Mouse (Mus musculus) forebrain, embryonic 12.5 days (tissue): ENCODE results near the gene Mospd3. TPM values are rescaled to one million over a fixed set of nuclear protein-coding genes. Genes with fewer than 3 reads are reported as not detected.
"Not testable (repeated sequence)": the region's sequence is repeated elsewhere in the genome, so short reads cannot be mapped to it uniquely, and the experiment has no call there.

ENCODE experiments used
- ATAC-seq: fragments of 200-750 bp; cut with Nextera tagmentation; 2 replicates; pipeline ENCODE4 v1.8.0; 2017; ENCODE audit warnings: moderate TSS enrichment; ENCODE audit not compliant: low FRiP score
- H3K27ac ChIP-seq: fragments of 300-500 bp; sonication (generic); 2 replicates; pipeline ENCODE4 v1.5.1; 2016; ENCODE audit warnings: mild to moderate bottlenecking
- H3K27me3 ChIP-seq: fragments of 300-500 bp; sonication (generic); 2 replicates; pipeline ENCODE4 v1.6.1; 2016; ENCODE audit warnings: mild to moderate bottlenecking
- H3K36me3 ChIP-seq: fragments of 300-500 bp; sonication (generic); replicated peaks from 2 replicates; pipeline ENCODE4 v1.6.1; 2016; ENCODE audit warnings: mild to moderate bottlenecking
- H3K4me1 ChIP-seq: fragments of 300-500 bp; sonication (generic); 2 replicates; pipeline ENCODE4 v1.6.1; 2016
- H3K4me2 ChIP-seq: fragments of 300-500 bp; sonication (generic); 2 replicates; pipeline ENCODE4 v1.6.1; 2016; ENCODE audit warnings: mild to moderate bottlenecking, moderate library complexity
- H3K4me3 ChIP-seq: fragments of 300-500 bp; sonication (generic); replicated peaks from 2 replicates; pipeline ENCODE4 v1.5.1; 2016; ENCODE audit warnings: mild to moderate bottlenecking
- H3K9ac ChIP-seq: fragments of 300-500 bp; sonication (generic); 2 replicates; pipeline ENCODE4 v1.6.1; 2016; ENCODE audit warnings: mild to moderate bottlenecking
- H3K9me3 ChIP-seq: fragments of 300-500 bp; sonication (generic); 2 replicates; pipeline ENCODE4 v1.6.1; 2016
- WGBS: fragments of 180-500 bp; shearing (Covaris S2); methylation state at CpG from one replicate; pipeline ENCODE4 v1.1.7; 2016; 5-methylcytosine and 5-hydroxymethylcytosine counted together
- polyA plus RNA-seq: library from polyadenylated mRNA; unstranded; fragments of >200 nt; fragmentation: Nextera tagmentation; extraction: Ambion mirVana; gene quantifications from 2 replicates; pipeline ENCODE4 v1.2.1, GENCODE M21; 2016

Gene Mospd3
- polyA plus RNA-seq, 1 experiment from 2014 or later: 29.0 TPM

GRCm38 (mm10) chr5:137631591-137631990 lies 30.7 kb upstream of the Mospd3 start:
- H3K4me1 ChIP-seq: peaks cover 48% of the 10 kb centered on the region
- H3K36me3 ChIP-seq: peaks cover 35% of the 10 kb centered on the region
- ATAC-seq: no peak
- H3K9me3 ChIP-seq: no peaks in the 10 kb centered on the region
- no peak overlapping the region for H3K9ac ChIP-seq
- no peak overlapping the region for H3K27ac ChIP-seq
- H3K4me3 ChIP-seq: no peak overlapping the region; the same call in 1 of the 2 replicates
- 80% methylated on average over 4 of the region's 4 CpGs for WGBS
- H3K27me3 ChIP-seq: no peaks in the 10 kb centered on the region
- 0 out of 2 replicates have a peak overlapping the region, but pooled peaks have one; percentile 82 for H3K4me2 ChIP-seq

GRCm38 (mm10) chr5:137631171-137631570 lies 30.3 kb upstream of the Mospd3 start:
- no peak for ATAC-seq
- Histone ChIP-seq H3K36me3 (peaks cover 30% of the 10 kb centered on the region), H3K4me1 (peaks cover 48% of the 10 kb centered on the region), H3K4me2 (peak overlapping the region; percentile 82; the same call in 1 of the 2 replicates), H3K9me3 (no peaks in the 10 kb centered on the region), H3K27ac (no peak overlapping the region; the same call in 1 of the 2 replicates), H3K4me3 (no peak overlapping the region; the same call in 1 of the 2 replicates), H3K9ac (peak overlapping the region; percentile 25; the same call in 1 of the 2 replicates), H3K27me3 (no peaks in the 10 kb centered on the region)
- 85% methylated on average over 9 of the region's 9 CpGs for WGBS

DNA sequence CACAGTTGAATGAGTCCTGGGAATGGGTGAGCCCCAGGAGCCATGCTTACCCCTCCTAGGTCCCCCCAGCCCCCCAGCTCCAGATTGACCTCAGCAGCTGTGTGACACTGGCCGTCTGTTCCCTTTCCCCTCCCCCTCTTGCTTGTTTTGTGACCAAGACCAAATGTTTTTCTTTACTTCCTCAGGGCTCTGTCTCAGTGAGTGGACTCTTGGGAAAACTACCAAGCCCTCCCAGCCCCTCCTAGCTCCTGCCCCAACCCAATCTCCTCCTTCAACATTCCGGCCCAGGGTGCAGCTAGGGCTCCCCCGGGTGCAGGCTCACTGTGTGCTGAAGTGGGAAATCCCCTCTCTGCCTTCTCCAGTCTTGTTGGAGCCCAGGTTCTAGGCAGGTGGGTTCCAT lies 29.7 kb upstream of the Mospd3 start:
- WGBS: 59% methylated on average over 3 of the region's 3 CpGs
- peaks cover 25% of the 10 kb centered on the region for H3K36me3 ChIP-seq
- no peak for ATAC-seq
- peaks cover 48% of the 10 kb centered on the region for H3K4me1 ChIP-seq
- peak overlapping the region; percentile 21 for H3K27ac ChIP-seq
- H3K9me3 ChIP-seq: no peaks in the 10 kb centered on the region
- peak overlapping the region; percentile 82 for H3K4me2 ChIP-seq
- peak overlapping the region; percentile 82 for H3K4me3 ChIP-seq
- no peaks in the 10 kb centered on the region for H3K27me3 ChIP-seq
- peak overlapping the region; percentile 72 for H3K9ac ChIP-seq

DNA sequence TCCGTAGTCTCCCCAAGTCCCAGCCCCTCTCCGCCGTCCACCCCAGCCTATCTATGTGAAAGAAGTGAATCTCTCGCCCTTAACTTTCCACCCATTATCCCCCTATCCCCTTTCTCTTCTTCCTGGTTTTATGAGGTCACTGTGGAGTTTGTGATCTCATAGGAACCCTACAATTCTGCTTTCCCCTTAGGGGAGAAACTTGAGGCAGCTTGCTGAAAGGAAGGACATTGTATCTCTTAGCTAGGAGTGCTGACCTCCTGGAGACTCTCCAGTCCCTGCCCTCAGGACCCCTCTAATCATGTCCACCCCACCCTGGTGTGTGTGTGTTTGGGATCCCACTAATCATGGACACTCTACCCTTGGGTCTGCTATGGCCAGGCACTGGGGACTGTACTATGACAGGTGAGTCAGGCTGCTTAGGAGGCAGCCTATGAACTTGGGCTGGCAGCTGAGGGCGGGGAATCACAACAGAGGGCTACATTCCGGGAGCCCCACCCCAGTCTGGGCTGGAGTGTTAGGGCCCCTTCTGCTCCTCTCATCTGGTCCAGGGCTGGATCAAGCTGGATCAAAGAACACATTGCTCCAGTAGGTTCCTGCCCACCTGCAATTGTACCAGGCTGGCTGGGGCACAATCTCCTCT lies 29.2 kb upstream of the Mospd3 start:
- no peak for ATAC-seq
- peak overlapping the region; percentile 82 for H3K4me2 ChIP-seq
- no peaks in the 10 kb centered on the region for H3K27me3 ChIP-seq
- H3K4me1 ChIP-seq: peaks cover 48% of the 10 kb centered on the region
- peak overlapping the region; percentile 47 for H3K27ac ChIP-seq
- no peaks in the 10 kb centered on the region for H3K9me3 ChIP-seq
- H3K4me3 ChIP-seq: peak overlapping the region; percentile 82
- H3K9ac ChIP-seq: peak overlapping the region; percentile 72
- H3K36me3 ChIP-seq: peaks cover 19% of the 10 kb centered on the region
- 25% methylated on average over 6 of the region's 6 CpGs for WGBS

- under 1% methylated on average over 23 of the region's 23 CpGs for WGBS
- Histone ChIP-seq H3K4me2 (peak overlapping the region; percentile 82), H3K36me3 (peaks cover 15% of the 10 kb centered on the region), H3K9me3 (no peaks in the 10 kb centered on the region), H3K4me3 (peak overlapping the region; percentile 82), H3K27ac (peak overlapping the region; percentile 94), H3K27me3 (no peaks in the 10 kb centered on the region), H3K9ac (peak overlapping the region; percentile 72), H3K4me1 (peaks cover 52% of the 10 kb centered on the region)
- peak; percentile 45 for ATAC-seq
These were observed 28.5 kb upstream of the Mospd3 start for GRCm38 (mm10) chr5:137629306-137629721.

DNA sequence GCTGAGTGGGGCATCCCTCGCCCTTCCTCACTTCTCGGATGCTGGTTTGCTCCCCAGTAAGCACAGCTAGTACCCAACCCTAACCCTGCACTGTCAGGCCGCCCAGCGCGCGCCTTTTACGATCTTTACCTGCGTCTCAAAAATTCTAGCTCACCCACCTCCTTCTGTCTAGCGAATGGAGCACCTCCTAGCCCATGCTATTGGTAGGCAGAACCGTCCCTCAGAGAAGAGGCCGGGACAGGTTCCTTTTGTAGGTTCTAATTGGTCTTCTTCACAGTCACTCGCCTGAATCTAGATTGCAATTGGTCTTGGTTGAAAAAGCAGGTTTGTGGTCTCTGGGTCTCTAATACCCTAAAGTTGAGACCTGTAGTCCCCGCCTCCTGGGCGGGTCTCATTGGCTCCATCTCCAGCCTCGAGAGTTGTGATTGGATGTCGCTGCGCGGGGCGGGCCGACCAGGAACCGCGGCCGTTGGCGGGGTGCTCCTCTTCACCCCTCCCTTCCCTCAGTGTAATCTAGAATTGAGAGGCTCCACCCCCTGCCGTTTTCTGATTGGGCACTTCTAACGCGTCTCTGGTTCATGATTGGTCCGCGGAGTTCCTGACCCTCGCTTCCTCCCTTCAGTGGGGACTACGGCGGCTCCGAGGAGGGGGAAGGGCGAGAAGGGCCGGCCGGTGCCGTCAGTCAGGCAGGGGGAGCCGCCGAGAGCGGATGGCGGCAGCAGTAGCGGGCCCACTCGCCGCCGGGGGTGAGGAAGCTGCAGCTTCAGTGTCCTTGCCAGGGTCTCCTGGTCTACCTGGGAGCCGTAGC lies 27.8 kb upstream of the Mospd3 start, which contains the start of the genes Fbxo24, Lrch4 and Gm20605:
Gene Fbxo24 (minus strand): TSS at position 505 of the 808 bp plus-strand sequence.
Gene Lrch4 (plus strand): TSS at position 624 of the 808 bp plus-strand sequence.
Gene Gm20605 (plus strand): TSS at position 678 of the 808 bp plus-strand sequence.
- H3K4me2 ChIP-seq: peak within 1 kb of the TSS; percentile 82
- H3K27ac ChIP-seq: peak within 1 kb of the TSS; percentile 94
- peak within 1 kb of the TSS; percentile 82 for H3K4me3 ChIP-seq
- peak within 1 kb of the TSS; percentile 72 for H3K9ac ChIP-seq
- ATAC-seq: peak; percentile 99
- no peaks in the 10 kb centered on the region for H3K9me3 ChIP-seq
- peaks cover 52% of the 10 kb centered on the region for H3K4me1 ChIP-seq
- H3K36me3 ChIP-seq: peaks cover 9% of the 10 kb centered on the region
- no peaks in the 10 kb centered on the region for H3K27me3 ChIP-seq
- under 1% methylated on average over 43 of the region's 46 CpGs for WGBS

GRCm38 (mm10) chr5:137627991-137628390 lies 27.1 kb upstream of the Mospd3 start:
- Histone ChIP-seq H3K4me3 (peak overlapping the region; percentile 56), H3K27ac (peak overlapping the region; percentile 84), H3K4me1 (peaks cover 49% of the 10 kb centered on the region), H3K27me3 (no peaks in the 10 kb centered on the region), H3K36me3 (0 out of 2 replicates have a peak, but pooled peaks cover 2% of the 10 kb centered on the region), H3K4me2 (peak overlapping the region; percentile 82), H3K9ac (peak overlapping the region; percentile 59), H3K9me3 (no peaks in the 10 kb centered on the region)
- WGBS: 2% methylated on average over 9 of the region's 9 CpGs
- no peak for ATAC-seq

GRCm38 (mm10) chr5:137623937-137624530 lies 23.2 kb upstream of the Mospd3 start:
- WGBS: 83% methylated on average over 11 of the region's 11 CpGs

DNA sequence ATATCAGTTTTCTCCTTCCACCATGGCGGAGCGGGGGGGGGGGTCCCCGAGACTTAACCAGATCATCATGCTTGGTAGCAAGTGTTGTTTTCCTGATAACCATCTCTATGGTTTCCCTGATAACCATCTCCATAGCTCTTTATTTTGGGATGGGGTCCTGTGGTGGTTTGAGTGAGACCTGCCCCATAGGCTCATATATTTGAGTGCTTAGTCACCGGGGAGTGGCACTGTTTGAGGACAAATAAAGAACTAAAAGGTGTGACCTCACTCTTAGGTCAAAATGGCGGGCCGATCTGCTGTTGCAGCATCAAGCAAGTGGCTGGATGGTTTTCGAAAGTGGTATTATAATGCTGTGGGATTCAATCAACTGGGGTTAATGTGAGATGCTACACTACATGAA lies 14.5 kb upstream of the Mospd3 start:
- Histone ChIP-seq H3K27ac (no peak overlapping the region), H3K9ac (no peak overlapping the region), H3K36me3 (no peaks in the 10 kb centered on the region), H3K9me3 (no peaks in the 10 kb centered on the region), H3K4me2 (no peak overlapping the region), H3K4me3 (no peak overlapping the region), H3K4me1 (peaks cover 31% of the 10 kb centered on the region), H3K27me3 (no peaks in the 10 kb centered on the region)
- no peak for ATAC-seq
- 89% methylated on average over 7 of the region's 7 CpGs for WGBS

More at GRCm38 (mm10) chr5:137623937-137624530, 23.2 kb upstream of the Mospd3 start:
- H3K9ac ChIP-seq: no peak overlapping the region
- H3K27me3 ChIP-seq: no peaks in the 10 kb centered on the region
- no peak overlapping the region for H3K4me2 ChIP-seq
- H3K36me3 ChIP-seq: no peaks in the 10 kb centered on the region
- no peak for ATAC-seq
- no peak overlapping the region for H3K27ac ChIP-seq
- H3K4me1 ChIP-seq: peaks cover 15% of the 10 kb centered on the region
- H3K4me3 ChIP-seq: no peak overlapping the region
- no peaks in the 10 kb centered on the region for H3K9me3 ChIP-seq

DNA sequence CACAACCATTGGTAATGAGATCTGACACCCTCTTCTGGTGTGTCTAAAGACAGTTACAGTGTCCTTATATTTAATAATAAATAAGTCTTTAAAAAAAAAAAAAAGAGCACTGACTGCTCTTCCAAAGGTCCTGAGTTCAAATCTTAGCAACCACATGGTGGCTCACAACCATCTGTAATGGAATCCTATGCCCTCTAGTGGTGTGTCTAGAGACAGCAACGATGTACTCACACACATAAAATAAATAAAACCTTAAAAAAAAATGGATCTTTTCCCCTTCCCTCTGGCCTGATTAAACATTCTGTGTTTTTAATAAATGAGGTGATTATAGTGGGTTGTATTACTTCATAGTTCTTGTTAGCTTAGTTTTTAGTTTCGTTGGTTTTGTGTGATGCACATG lies 14.1 kb upstream of the Mospd3 start:
- H3K27me3 ChIP-seq, H3K9me3 ChIP-seq, ATAC-seq, H3K27ac ChIP-seq, H3K9ac ChIP-seq, H3K4me2 ChIP-seq, H3K4me3 ChIP-seq, H3K36me3 ChIP-seq: not testable (repeated sequence)
- WGBS: 95% methylated on average over 2 of the region's 2 CpGs
- H3K4me1 ChIP-seq: peaks cover 33% of the 10 kb centered on the region

DNA sequence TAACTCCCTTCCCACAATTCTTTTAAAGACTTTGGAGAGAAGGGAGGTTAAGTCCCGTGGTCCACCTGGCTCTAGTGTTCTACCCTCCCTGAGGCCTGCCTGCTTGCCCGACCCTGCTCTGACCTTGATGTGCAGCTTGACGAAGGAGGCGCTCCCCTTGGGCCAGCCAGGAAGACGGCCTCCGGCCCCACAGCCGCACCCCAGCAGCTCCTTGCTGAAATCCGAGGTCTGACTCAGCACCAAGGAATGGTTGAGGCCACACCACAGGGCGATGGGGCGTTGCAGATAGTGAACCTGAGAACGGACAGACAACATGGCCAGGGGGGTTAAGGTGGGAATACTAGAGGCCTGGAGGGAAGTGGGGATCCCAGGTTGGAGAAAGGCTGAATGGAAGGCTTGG lies 12.7 kb upstream of the Mospd3 start, which contains the start of gene Pcolce:
Gene Pcolce (minus strand): TSS at position 235 of the 400 bp plus-strand sequence.
- no peaks in the 10 kb centered on the region for H3K36me3 ChIP-seq
- H3K9me3 ChIP-seq: no peaks in the 10 kb centered on the region
- no peak within 1 kb of the TSS for H3K4me3 ChIP-seq
- H3K4me2 ChIP-seq: no peak within 1 kb of the TSS
- no peak for ATAC-seq
- no peak within 1 kb of the TSS for H3K27ac ChIP-seq
- H3K9ac ChIP-seq: no peak within 1 kb of the TSS
- H3K27me3 ChIP-seq: peaks cover 7% of the 10 kb centered on the region
- peaks cover 37% of the 10 kb centered on the region for H3K4me1 ChIP-seq
- 73% methylated on average over 11 of the region's 11 CpGs for WGBS

- peaks cover 12% of the 10 kb centered on the region for H3K27me3 ChIP-seq
- ATAC-seq: no peak
- H3K4me1 ChIP-seq: peaks cover 42% of the 10 kb centered on the region
- WGBS: 73% methylated on average over 5 of the region's 5 CpGs
- no peak overlapping the region for H3K4me3 ChIP-seq
- H3K9ac ChIP-seq: no peak overlapping the region
- no peak overlapping the region for H3K4me2 ChIP-seq
- H3K27ac ChIP-seq: no peak overlapping the region
- H3K9me3 ChIP-seq: no peaks in the 10 kb centered on the region
- H3K36me3 ChIP-seq: no peaks in the 10 kb centered on the region
These were observed 12.2 kb upstream of the Mospd3 start for GRCm38 (mm10) chr5:137613076-137613475.
